In the genomic region with DNA sequence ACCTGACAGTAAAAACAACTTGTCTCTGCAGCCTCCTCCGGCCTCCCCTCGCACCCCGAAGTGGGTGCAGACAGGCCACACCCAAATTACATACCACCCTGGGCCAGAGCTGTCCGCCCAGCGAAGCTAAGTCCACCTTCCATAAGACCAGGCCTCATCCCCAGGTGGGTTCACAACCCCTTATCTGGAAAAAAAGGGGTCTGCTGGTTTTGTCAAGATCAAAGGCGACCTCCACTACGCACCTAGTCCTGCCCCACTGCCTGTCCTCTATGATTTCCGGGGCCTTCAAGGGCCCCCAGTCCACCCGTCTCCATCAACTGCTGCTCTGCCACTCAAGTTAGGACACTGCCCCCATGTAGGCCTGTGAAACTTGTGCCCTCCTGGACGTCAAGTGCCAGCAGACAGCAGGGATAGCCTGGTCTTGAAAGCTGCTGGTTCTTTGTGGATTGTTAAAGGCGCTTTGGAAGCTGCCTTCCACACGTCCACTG, we compare ENCODE assay signal across 8 mouse cellular contexts. TPM values are rescaled to one million over a fixed set of nuclear protein-coding genes. Genes with fewer than 3 reads are reported as not detected.
DNase-seq lines count a peak whose midpoint lies in the region; ATAC-seq and TF ChIP-seq lines count a peak whose summit lies in the region.

No protein-coding gene starts in this region.

- 77% methylated on average over 12 of the region's 12 CpGs for WGBS in embryonic facial prominence, embryonic 13.5 days
- 65% methylated on average over 12 of the region's 12 CpGs for WGBS in intestine, embryonic 15.5 days
- WGBS in midbrain, postnatal 0 days = 85% methylated on average over 12 of the region's 12 CpGs

- H3K4me1 ChIP-seq in embryonic facial prominence, embryonic 13.5 days = peaks cover 90% of the 10 kb centered on the region
- peaks cover 63% of the 10 kb centered on the region for H3K4me1 ChIP-seq in intestine, embryonic 15.5 days (replicated peaks)
- H3K4me1 ChIP-seq in midbrain, postnatal 0 days (ENCODE audit: insufficient read depth, low read length) = peaks cover 38% of the 10 kb centered on the region

- no peaks in the 10 kb centered on the region for H3K36me3 ChIP-seq in embryonic facial prominence, embryonic 13.5 days
- no peaks in the 10 kb centered on the region for H3K36me3 ChIP-seq in intestine, embryonic 15.5 days
- H3K36me3 ChIP-seq in midbrain, postnatal 0 days (ENCODE audit: insufficient read depth, low read length) = no peaks in the 10 kb centered on the region

- peak; percentile 39 for DNase-seq in ovary, postnatal 10 days (ENCODE audit: low spot score)
- no peak for DNase-seq in ovary, adult 18-20 months (ENCODE audit: low spot score)
- no peak for DNase-seq in midbrain, postnatal 0 days (ENCODE audit: low spot score)
- DNase-seq in ovary, postnatal 36 days (ENCODE audit: low spot score) = no peak
- DNase-seq in gastrocnemius, postnatal 14 days = no peak
- no peak for DNase-seq in gastrocnemius, postnatal 36 days

- no peaks in the 10 kb centered on the region for H3K9me3 ChIP-seq in embryonic facial prominence, embryonic 13.5 days
- H3K9me3 ChIP-seq in intestine, embryonic 15.5 days = no peaks in the 10 kb centered on the region
- no peaks in the 10 kb centered on the region for H3K9me3 ChIP-seq in midbrain, postnatal 0 days (ENCODE audit: low read length)

- H3K27ac ChIP-seq in embryonic facial prominence, embryonic 13.5 days = peak overlapping the region; percentile 98
- H3K27ac ChIP-seq in intestine, embryonic 15.5 days = peak overlapping the region; percentile 95
- H3K27ac ChIP-seq in midbrain, postnatal 0 days (ENCODE audit: low read depth, low read length) = peak overlapping the region; percentile 95

- H3K4me3 ChIP-seq in embryonic facial prominence, embryonic 13.5 days = peak overlapping the region; percentile 42
- peak overlapping the region; percentile 40 for H3K4me3 ChIP-seq in intestine, embryonic 15.5 days (replicated peaks)
- H3K4me3 ChIP-seq in midbrain, postnatal 0 days (ENCODE audit: low read depth, low read length) = peak overlapping the region; percentile 34

- H3K4me2 ChIP-seq in embryonic facial prominence, embryonic 13.5 days = peak overlapping the region; percentile 63
- peak overlapping the region; percentile 74 for H3K4me2 ChIP-seq in intestine, embryonic 15.5 days (replicated peaks)
- peak overlapping the region; percentile 66 for H3K4me2 ChIP-seq in midbrain, postnatal 0 days (ENCODE audit: low read depth, low read length, poor library complexity, severe bottlenecking)

- intact Hi-C loops in gastrocnemius, postnatal 14 days (cut with DNase I; ENCODE audit: low total_unique reads) = loop anchor here (2.0 kb wide), 1 partner anchor 44 kb away; no protein-coding TSS in a partner anchor
- intact Hi-C loops in gastrocnemius, postnatal 36 days (cut with DNase I) = loop anchor here (2.0 kb wide), 1 partner anchor 42 kb away; no protein-coding TSS in a partner anchor

- peak overlapping the region; percentile 73 for H3K9ac ChIP-seq in embryonic facial prominence, embryonic 13.5 days
- peak overlapping the region; percentile 49 for H3K9ac ChIP-seq in intestine, embryonic 15.5 days
- peak overlapping the region; percentile 52 for H3K9ac ChIP-seq in midbrain, postnatal 0 days (replicated peaks; ENCODE audit: low read length, poor library complexity, severe bottlenecking)

- TF ChIP-seq CTCF in midbrain, postnatal 0 days (IDR thresholded peaks at IDR 0.05) = no peak

- H3K27me3 ChIP-seq in embryonic facial prominence, embryonic 13.5 days = no peaks in the 10 kb centered on the region
- H3K27me3 ChIP-seq in intestine, embryonic 15.5 days (replicated peaks) = no peaks in the 10 kb centered on the region
- no peaks in the 10 kb centered on the region for H3K27me3 ChIP-seq in midbrain, postnatal 0 days (ENCODE audit: insufficient read depth, low read length)

- no peak for ATAC-seq in embryonic facial prominence, embryonic 13.5 days (ENCODE audit: insufficient number of reproducible peaks, insufficient read depth, low FRiP score, low TSS enrichment, low read depth)
- ATAC-seq in intestine, embryonic 15.5 days = no peak
- ATAC-seq in midbrain, postnatal 0 days (ENCODE audit: low FRiP score) = no peak

RNA-seq across cellular contexts. Expression of a gene that starts 30.2 kb away (rescaled TPM):
- polyA plus RNA-seq in embryonic facial prominence, embryonic 13.5 days (2015; fragmentation: Nextera tagmentation; extraction: Ambion mirVana) = 30.6 and 34.0 TPM in 2 replicates
- polyA plus RNA-seq in intestine, embryonic 15.5 days (2015; fragmentation: Nextera tagmentation; extraction: Ambion mirVana) = 26.9 and 28.0 TPM in 2 replicates
- 11.2 and 19.1 TPM in 2 replicates for total RNA-seq in midbrain, postnatal 0 days (2014; rRNA removed)
- polyA plus RNA-seq in midbrain, postnatal 0 days (2015; fragmentation: Nextera tagmentation; extraction: Ambion mirVana) = 11.2 and 11.7 TPM in 2 replicates
- 1 to 10 TPM; 7.1 to 7.7 TPM for total RNA-seq in gastrocnemius, postnatal 14 days (2021)
- total RNA-seq in gastrocnemius, postnatal 36 days (2021) = 1 to 10 TPM; 4.5 to 5.0 TPM

RNA-seq across cellular contexts. Expression of a gene that starts 32.7 kb away (rescaled TPM):
- 3.1 and 4.5 TPM in 2 replicates for polyA plus RNA-seq in embryonic facial prominence, embryonic 13.5 days (2015; fragmentation: Nextera tagmentation; extraction: Ambion mirVana)
- polyA plus RNA-seq in intestine, embryonic 15.5 days (2015; fragmentation: Nextera tagmentation; extraction: Ambion mirVana) = 3.5 and 4.2 TPM in 2 replicates
- 3.7 and 4.8 TPM in 2 replicates for total RNA-seq in midbrain, postnatal 0 days (2014; rRNA removed)
- 2.1 and 2.7 TPM in 2 replicates for polyA plus RNA-seq in midbrain, postnatal 0 days (2015; fragmentation: Nextera tagmentation; extraction: Ambion mirVana)
- 1 to 10 TPM; 2.1 to 2.3 TPM for total RNA-seq in gastrocnemius, postnatal 14 days (2021)
- 1 to 10 TPM in 1 of 2 experiments, under 1 TPM in 1; 0.99 to 1.0 TPM for total RNA-seq in gastrocnemius, postnatal 36 days (2021)

RNA-seq across cellular contexts. Expression of a gene that starts 49.1 kb away (rescaled TPM):
- 3.8 and 4.7 TPM in 2 replicates for polyA plus RNA-seq in embryonic facial prominence, embryonic 13.5 days (2015; fragmentation: Nextera tagmentation; extraction: Ambion mirVana)
- 1.9 and 2.7 TPM in 2 replicates for polyA plus RNA-seq in intestine, embryonic 15.5 days (2015; fragmentation: Nextera tagmentation; extraction: Ambion mirVana)
- total RNA-seq in midbrain, postnatal 0 days (2014; rRNA removed) = 9.0 and 11.4 TPM in 2 replicates
- 10.6 and 10.9 TPM in 2 replicates for polyA plus RNA-seq in midbrain, postnatal 0 days (2015; fragmentation: Nextera tagmentation; extraction: Ambion mirVana)
- under 1 TPM; 0.42 to 0.66 TPM for total RNA-seq in gastrocnemius, postnatal 14 days (2021)
- total RNA-seq in gastrocnemius, postnatal 36 days (2021) = under 1 TPM in 1 of 2 experiments, not detected in 1; 0.20 TPM
